Mouse (Mus musculus) embryonic facial prominence, embryonic 10.5 days (tissue): ENCODE measurements around the gene Pdcd1lg2. TPM values are rescaled to one million over a fixed set of nuclear protein-coding genes. Genes with fewer than 3 reads are reported as not detected.
A peak's percentile ranks its signal among the peaks of the same experiment; 100 is the strongest.

Source experiments
- DNase-seq: peaks from one replicate; pipeline ENCODE4 v3.0.0-alpha.2; 2017; ENCODE audit warnings: low spot score
- H3K27ac ChIP-seq: fragments of 300-500 bp; sonication (generic); replicated peaks from 2 replicates; pipeline ENCODE4 v1.5.1; 2016; ENCODE audit warnings: mild to moderate bottlenecking
- H3K27me3 ChIP-seq: fragments of 300-500 bp; sonication (generic); replicated peaks from 2 replicates; pipeline ENCODE4 v1.6.1; 2016; ENCODE audit warnings: low read depth, mild to moderate bottlenecking; ENCODE audit not compliant: poor library complexity, severe bottlenecking
- H3K36me3 ChIP-seq: fragments of 300-500 bp; sonication (generic); replicated peaks from 2 replicates; pipeline ENCODE4 v1.6.1; 2016; ENCODE audit warnings: mild to moderate bottlenecking, moderate library complexity
- H3K4me1 ChIP-seq: fragments of 300-500 bp; sonication (generic); 2 replicates; pipeline ENCODE4 v1.6.1; 2016
- H3K4me3 ChIP-seq: fragments of 300-500 bp; sonication (generic); 2 replicates; pipeline ENCODE4 v1.5.1; 2016; ENCODE audit warnings: mild to moderate bottlenecking, moderate library complexity
- H3K9me3 ChIP-seq: fragments of 300-500 bp; sonication (generic); 2 replicates; pipeline ENCODE4 v1.6.1; 2016; ENCODE audit warnings: mild to moderate bottlenecking
- WGBS: fragments of 180-500 bp; shearing (Covaris S2); methylation state at CpG from one replicate; pipeline ENCODE4 v1.1.7; 2016; 5-methylcytosine and 5-hydroxymethylcytosine counted together
- polyA plus RNA-seq: library from polyadenylated mRNA; unstranded; fragments of >200 nt; fragmentation: Nextera tagmentation; extraction: Ambion mirVana; gene quantifications from 2 replicates; pipeline ENCODE4 v1.2.1, GENCODE M21; 2016

Gene Pdcd1lg2
- polyA plus RNA-seq, 1 experiment from 2014 or later, result not detected

DNA sequence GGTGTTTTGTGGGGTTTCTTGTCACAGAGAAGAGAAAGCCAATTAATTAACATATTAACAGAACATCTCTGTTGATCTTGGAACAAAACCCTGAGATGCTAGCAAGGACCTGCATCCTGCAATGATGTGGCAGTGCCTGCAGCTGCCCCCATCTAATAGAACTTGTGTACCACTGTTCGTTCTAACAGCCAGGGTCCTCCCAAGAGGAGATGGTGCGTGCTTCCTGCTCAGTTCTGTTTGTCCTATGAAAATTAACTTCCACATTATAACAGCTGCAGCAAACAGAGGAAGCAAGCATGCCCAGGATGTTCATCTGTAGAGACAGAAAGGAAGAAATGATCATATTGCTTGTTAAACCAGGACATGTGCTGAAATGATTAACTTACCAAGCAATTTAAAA, 73.8 kb downstream of the Pdcd1lg2 start:
- WGBS, result 77% methylated on average over 2 of the region's 2 CpGs
- Histone ChIP-seq H3K4me3 (no peak overlapping the region), H3K36me3 (no peaks in the 10 kb centered on the region), H3K27ac (no peak overlapping the region), H3K4me1 (peaks cover 12% of the 10 kb centered on the region; the same call in 1 of the 2 replicates), H3K9me3 (no peaks in the 10 kb centered on the region), H3K27me3 (no peaks in the 10 kb centered on the region)
- DNase-seq, result no peak

- 91% methylated on average over 3 of the region's 3 CpGs for whole genome bisulfite sequencing
- Histone ChIP-seq H3K27ac (no peak overlapping the region), H3K36me3 (no peaks in the 10 kb centered on the region), H3K4me3 (no peak overlapping the region), H3K27me3 (no peaks in the 10 kb centered on the region), H3K4me1 (peaks cover 12% of the 10 kb centered on the region; the same call in 1 of the 2 replicates), H3K9me3 (no peaks in the 10 kb centered on the region)
- no peak for DNase-seq
Observed at GRCm38 (mm10) chr19:29485257-29485948, 74.7 kb downstream of the Pdcd1lg2 start.

GRCm38 (mm10) chr19:29486545-29487206, 76.0 kb downstream of the Pdcd1lg2 start:
- 79% methylated on average over 7 of the region's 7 CpGs for WGBS
- no peak overlapping the region for H3K27ac ChIP-seq
- no peaks in the 10 kb centered on the region for H3K9me3 ChIP-seq

GRCm38 (mm10) chr19:29487326-29488072, 76.8 kb downstream of the Pdcd1lg2 start:
- 89% methylated on average over 14 of the region's 14 CpGs for WGBS
- Histone ChIP-seq H3K27me3 (no peaks in the 10 kb centered on the region), H3K9me3 (no peaks in the 10 kb centered on the region), H3K4me1 (peaks cover 9% of the 10 kb centered on the region; the same call in 1 of the 2 replicates), H3K4me3 (no peak overlapping the region), H3K27ac (no peak overlapping the region), H3K36me3 (no peaks in the 10 kb centered on the region)
- DNase-seq, result no peak

More at GRCm38 (mm10) chr19:29486545-29487206, 76.0 kb downstream of the Pdcd1lg2 start:
- no peak for DNase-seq
- no peak overlapping the region for H3K4me3 ChIP-seq
- H3K27me3 ChIP-seq, result no peaks in the 10 kb centered on the region
- peaks cover 12% of the 10 kb centered on the region; the same call in 1 of the 2 replicates for H3K4me1 ChIP-seq
- H3K36me3 ChIP-seq, result no peaks in the 10 kb centered on the region

GRCm38 (mm10) chr19:29488073-29488390, 77.3 kb downstream of the Pdcd1lg2 start:
- peaks cover 9% of the 10 kb centered on the region; the same call in 1 of the 2 replicates for H3K4me1 ChIP-seq
- H3K9me3 ChIP-seq, result no peaks in the 10 kb centered on the region
- H3K36me3 ChIP-seq, result no peaks in the 10 kb centered on the region
- no peak overlapping the region for H3K4me3 ChIP-seq
- WGBS, result 58% methylated on average over 6 of the region's 6 CpGs
- no peak overlapping the region; the same call in 1 of the 2 replicates for H3K27ac ChIP-seq
- H3K27me3 ChIP-seq, result no peaks in the 10 kb centered on the region
- no peak for DNase-seq

DNA sequence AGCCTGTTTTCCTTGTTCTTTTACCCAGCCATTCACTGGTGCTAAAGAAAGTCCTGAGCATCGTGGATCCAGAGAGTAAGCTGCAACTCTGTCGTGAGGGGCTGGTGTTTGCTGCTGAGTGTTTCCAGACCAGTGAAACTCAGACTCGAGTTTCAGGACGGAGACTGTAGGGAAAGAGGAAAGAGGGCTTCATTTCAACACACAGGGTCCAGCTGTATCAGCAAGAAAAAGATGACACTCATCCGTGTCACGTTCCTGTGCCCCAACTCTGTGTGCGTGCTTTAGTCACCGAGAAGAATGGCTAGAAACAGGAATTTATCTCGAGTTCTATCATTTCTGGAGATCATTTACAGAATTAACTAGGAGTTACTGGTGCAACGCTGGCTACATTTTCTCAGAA, 77.7 kb downstream of the Pdcd1lg2 start:
- no peak for DNase-seq
- no peaks in the 10 kb centered on the region for H3K27me3 ChIP-seq
- H3K27ac ChIP-seq, result no peak overlapping the region
- whole genome bisulfite sequencing, result 61% methylated on average over 10 of the region's 10 CpGs
- H3K36me3 ChIP-seq, result no peaks in the 10 kb centered on the region
- no peaks in the 10 kb centered on the region for H3K9me3 ChIP-seq
- peaks cover 9% of the 10 kb centered on the region; the same call in 1 of the 2 replicates for H3K4me1 ChIP-seq
- no peak overlapping the region for H3K4me3 ChIP-seq

DNA sequence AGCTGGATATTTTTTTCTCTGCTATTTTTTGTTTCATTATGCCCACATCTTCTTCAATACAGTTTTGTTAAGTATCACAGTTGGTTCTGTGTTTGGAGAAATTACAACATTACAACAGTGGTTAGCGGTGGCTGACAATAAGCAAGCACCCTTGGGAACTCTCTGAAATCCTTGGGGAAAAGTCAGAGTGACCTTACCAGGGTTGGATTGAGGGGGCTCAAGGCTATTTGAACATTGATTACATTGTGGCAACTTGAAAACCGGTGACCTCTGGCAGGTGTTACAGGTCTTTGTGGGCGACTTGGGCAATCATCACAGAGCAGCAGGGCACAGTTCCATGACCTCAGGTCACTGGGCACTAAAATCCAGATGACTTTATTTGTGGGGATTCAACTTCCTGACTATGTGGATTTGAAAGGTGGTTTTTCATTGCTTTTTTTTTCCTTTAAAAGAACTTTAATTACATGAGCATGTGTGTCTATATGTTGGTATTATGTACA, 79.1 kb downstream of the Pdcd1lg2 start:
- no peaks in the 10 kb centered on the region for H3K27me3 ChIP-seq
- H3K9me3 ChIP-seq, result no peaks in the 10 kb centered on the region
- no peak overlapping the region for H3K27ac ChIP-seq
- DNase-seq, result no peak
- H3K4me3 ChIP-seq, result no peak overlapping the region
- 73% methylated on average over 3 of the region's 3 CpGs for WGBS
- peaks cover 9% of the 10 kb centered on the region; the same call in 1 of the 2 replicates for H3K4me1 ChIP-seq
- H3K36me3 ChIP-seq, result no peaks in the 10 kb centered on the region

DNA sequence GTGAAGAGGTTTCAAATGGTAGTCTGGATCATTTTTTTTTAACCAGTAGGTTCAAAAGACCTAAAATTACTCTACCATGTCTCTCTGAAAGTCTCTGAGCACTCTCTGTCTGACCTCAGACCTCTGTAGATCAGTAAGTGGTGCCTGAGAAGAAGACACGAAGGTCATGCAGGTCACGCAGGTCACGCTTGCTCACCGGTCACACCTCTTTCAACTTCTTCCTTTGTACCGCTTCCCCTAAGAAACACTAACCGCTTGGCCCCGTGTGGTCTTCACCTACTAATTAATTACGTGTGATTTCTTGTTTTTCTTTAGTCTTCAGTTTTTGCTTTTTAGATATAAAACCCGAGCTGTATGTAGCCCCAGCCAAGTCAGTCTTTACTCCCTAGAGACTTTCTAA, 80.7 kb downstream of the Pdcd1lg2 start:
- no peaks in the 10 kb centered on the region for H3K9me3 ChIP-seq
- no peaks in the 10 kb centered on the region for H3K36me3 ChIP-seq
- H3K27me3 ChIP-seq, result no peaks in the 10 kb centered on the region
- H3K27ac ChIP-seq, result no peak overlapping the region
- H3K4me3 ChIP-seq, result no peak overlapping the region
- WGBS, result 70% methylated on average over 9 of the region's 9 CpGs
- H3K4me1 ChIP-seq, result peaks cover 8% of the 10 kb centered on the region
- DNase-seq, result no peak

GRCm38 (mm10) chr19:29494454-29494853, 83.7 kb downstream of the Pdcd1lg2 start:
- WGBS, result 82% methylated on average over 4 of the region's 4 CpGs
- peaks cover 2% of the 10 kb centered on the region; the same call in 1 of the 2 replicates for H3K4me1 ChIP-seq
- no peaks in the 10 kb centered on the region for H3K27me3 ChIP-seq
- no peaks in the 10 kb centered on the region for H3K36me3 ChIP-seq
- no peak overlapping the region for H3K4me3 ChIP-seq
- no peaks in the 10 kb centered on the region for H3K9me3 ChIP-seq
- no peak overlapping the region for H3K27ac ChIP-seq
- DNase-seq, result no peak

GRCm38 (mm10) chr19:29496001-29496597, 85.4 kb downstream of the Pdcd1lg2 start:
- WGBS, result 68% methylated on average over 6 of the region's 6 CpGs
- Histone ChIP-seq H3K9me3 (no peaks in the 10 kb centered on the region), H3K4me1 (peaks cover 6% of the 10 kb centered on the region), H3K4me3 (no peak overlapping the region), H3K27ac (0 out of 2 replicates have a peak overlapping the region, but pooled peaks have one; percentile 35), H3K27me3 (no peaks in the 10 kb centered on the region), H3K36me3 (no peaks in the 10 kb centered on the region)
- no peak for DNase-seq

GRCm38 (mm10) chr19:29496786-29497557, 86.3 kb downstream of the Pdcd1lg2 start:
- Histone ChIP-seq H3K27me3 (no peaks in the 10 kb centered on the region), H3K4me3 (no peak overlapping the region), H3K36me3 (no peaks in the 10 kb centered on the region), H3K4me1 (peaks cover 7% of the 10 kb centered on the region), H3K9me3 (no peaks in the 10 kb centered on the region), H3K27ac (no peak overlapping the region)
- no peak for DNase-seq
- WGBS, result 82% methylated on average over 7 of the region's 7 CpGs
